7 mouse cellular contexts compared by ENCODE assay signal in genomic region chr11:117232032-117232431, GRCm38 (mm10). TPM values are rescaled to one million over a fixed set of nuclear protein-coding genes. Genes with fewer than 3 reads are reported as not detected.
A peak's percentile ranks its signal among the peaks of the same experiment; 100 is the strongest.
DNase-seq lines count a peak whose midpoint lies in the region; ATAC-seq lines count a peak whose summit lies in the region.

No protein-coding gene starts in this region.

- WGBS in forebrain, embryonic 13.5 days: 27% methylated on average over 19 of the region's 19 CpGs

- H3K4me2 ChIP-seq in forebrain, embryonic 13.5 days: peak overlapping the region; percentile 53

- peaks cover 16% of the 10 kb centered on the region for H3K4me1 ChIP-seq in forebrain, embryonic 13.5 days

- DNase-seq in adrenal gland, postnatal 4 days (ENCODE audit: low spot score in 2 of 2): peak; percentile 49
- peak; percentile 75 to 77 for DNase-seq in heart, postnatal 14 days
- DNase-seq in kidney, postnatal 25 days: peak; percentile 72 to 85
- DNase-seq in lung, postnatal 36 days: peak; percentile 79
- peak; percentile 63 for DNase-seq in yolk sac, embryonic 10.5 days (ENCODE audit: low spot score)

- intact Hi-C loops in heart, postnatal 14 days (cut with DNase I): loop anchor here (2.0 kb wide), 1 partner anchor 159 kb away; no protein-coding TSS in a partner anchor

- H3K9ac ChIP-seq in forebrain, embryonic 13.5 days: peak overlapping the region; percentile 52; the same call in 1 of the 2 replicates

- H3K27me3 ChIP-seq in forebrain, embryonic 13.5 days: peaks cover 9% of the 10 kb centered on the region; the same call in 1 of the 2 replicates

- H3K27ac ChIP-seq in forebrain, embryonic 13.5 days: no peak overlapping the region

- peak overlapping the region; percentile 17 for H3K4me3 ChIP-seq in forebrain, embryonic 13.5 days

- no peaks in the 10 kb centered on the region for H3K36me3 ChIP-seq in forebrain, embryonic 13.5 days (ENCODE audit: poor library complexity, severe bottlenecking)

- no peak for ATAC-seq in forebrain, embryonic 13.5 days
- no peak for ATAC-seq in activated CD4-positive, CD25-positive, alpha-beta regulatory T cell, adult 4 months

- H3K9me3 ChIP-seq in forebrain, embryonic 13.5 days (replicated peaks): no peaks in the 10 kb centered on the region

RNA-seq across cellular contexts. Expression of gene Sept9, which starts 32.6 kb away (rescaled TPM):
- total RNA-seq in adrenal gland, postnatal 4 days (2021): 100 to 1,000 TPM; 158 to 171 TPM
- polyA plus RNA-seq in forebrain, embryonic 13.5 days (2015; fragmentation: Nextera tagmentation; extraction: Ambion mirVana): 142 and 148 TPM in 2 replicates
- total RNA-seq in heart, postnatal 14 days (2021): 10 to 100 TPM; 44.6 to 45.7 TPM
- 100 to 1,000 TPM; 265 to 345 TPM for polyA plus RNA-seq in activated CD4-positive, CD25-positive, alpha-beta regulatory T cell, adult 4 months (2017; shearing (Covaris generic))
